Mouse (Mus musculus) CH12.LX (cell line): Measurements from ENCODE around the gene Gm9774.

Experiments
- CTCF ChIP-seq, 2 experiments: IDR thresholded peaks in 1 of 2; conservative IDR thresholded peaks in 1 of 2; 2 replicates each; pipeline ENCODE4 v1.5.1; 2011 to 2012; ENCODE audit warnings: low read depth in 2 of 2, low read length in 2 of 2, improper control_type of control experiment in 1 of 2, inconsistent platforms in 1 of 2, mild to moderate bottlenecking in 1 of 2, moderate library complexity in 1 of 2
- GABPA ChIP-seq: IDR thresholded peaks from 2 replicates; pipeline ENCODE4 v1.6.1; 2012; ENCODE audit warnings: low read depth, low read length, improper control_type of control experiment, inconsistent platforms; ENCODE audit not compliant: insufficient replicate concordance
- MAZ ChIP-seq: IDR thresholded peaks from 2 replicates; pipeline ENCODE4 v1.6.1; 2012; ENCODE audit warnings: low read depth, mild to moderate bottlenecking, inconsistent platforms, low read length, improper control_type of control experiment, moderate library complexity
- POLR2A ChIP-seq: IDR thresholded peaks from 2 replicates; pipeline ENCODE4 v1.6.1; 2011; ENCODE audit warnings: low read depth, mild to moderate bottlenecking, improper control_type of control experiment, low read length
- POLR2AphosphoS2 ChIP-seq: IDR thresholded peaks from 2 replicates; pipeline ENCODE4 v1.6.1; 2011; ENCODE audit warnings: low read depth, low read length, improper control_type of control experiment

GRCm38 (mm10) chr3:92467424-92467823 lies 38.2 kb upstream of the Gm9774 start:
- TF ChIP-seq POLR2A (no peak), MAZ (no peak), POLR2AphosphoS2 (no peak), CTCF (conservative IDR thresholded peaks at IDR 0.05 in 1 of 2, IDR thresholded peaks at IDR 0.05 in 1 of 2; ENCODE audit: low read depth in 2 of 2, low read length in 2 of 2) (no peak), GABPA (no peak)
